Mouse (Mus musculus) spleen, postnatal 14 days (tissue): ENCODE data around the gene Retreg2.
A peak's percentile ranks its signal among the peaks of the same experiment; 100 is the strongest.

ENCODE experiments used
- DNase-seq, 2 experiments: peaks; one replicate each; pipeline ENCODE4 v3.0.0; 2021 to 2022; ENCODE audit warnings: low spot score in 2 of 2

The Retreg2 gene

DNA sequence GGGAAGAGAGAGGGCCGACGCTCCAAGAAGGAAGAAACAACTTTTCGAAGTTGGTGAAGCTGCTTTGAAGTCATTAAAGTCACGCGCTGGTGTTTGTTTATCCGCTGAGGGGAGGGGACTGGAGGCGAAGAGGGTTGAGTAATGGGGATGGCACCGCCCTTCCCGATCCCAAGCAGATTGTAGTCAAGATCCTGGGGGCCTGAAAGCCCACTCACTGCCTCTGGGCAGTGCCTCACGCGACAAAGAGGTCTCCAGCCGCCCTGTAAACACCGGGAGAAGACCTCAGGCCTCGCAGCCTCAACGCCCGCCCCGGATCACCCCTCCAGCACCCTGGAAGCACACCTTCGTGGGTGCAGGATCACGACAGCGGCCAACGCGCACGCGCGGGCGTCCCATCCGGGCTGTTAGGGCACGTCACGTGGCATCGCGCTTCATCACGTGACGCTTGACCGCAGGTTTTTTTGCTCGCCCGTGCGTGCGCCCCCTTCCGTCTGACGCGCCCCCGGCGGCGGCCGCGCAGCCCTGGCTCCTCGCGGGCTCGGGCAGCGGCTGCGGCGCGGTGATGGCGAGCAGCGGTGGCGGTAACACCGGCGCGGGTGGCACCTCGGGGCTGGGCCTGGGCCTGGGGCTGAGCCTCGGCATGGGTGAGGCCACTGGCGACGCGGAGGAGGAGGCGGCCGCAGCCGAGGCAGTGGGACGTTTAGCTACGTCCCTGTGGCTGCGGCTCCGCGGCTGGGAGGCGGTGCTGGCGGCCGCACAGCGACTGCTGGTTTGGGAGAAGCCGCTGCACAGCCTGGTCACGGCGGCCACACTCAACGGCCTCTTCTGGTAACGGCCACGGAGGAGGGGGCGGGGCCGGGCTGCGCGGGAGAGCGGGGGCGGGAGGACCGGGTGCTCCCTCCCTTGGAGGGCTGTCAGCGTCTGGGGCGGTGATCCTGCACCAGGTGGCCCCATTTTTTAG lies at the start of gene Retreg2, which contains the start of gene Cnppd1:
Gene Retreg2 (plus strand): TSS at position 478 of the 961 bp plus-strand sequence.
Gene Cnppd1 (minus strand): TSS at position 411 of the 961 bp plus-strand sequence.
- DNase-seq = peak; percentile 94

DNA sequence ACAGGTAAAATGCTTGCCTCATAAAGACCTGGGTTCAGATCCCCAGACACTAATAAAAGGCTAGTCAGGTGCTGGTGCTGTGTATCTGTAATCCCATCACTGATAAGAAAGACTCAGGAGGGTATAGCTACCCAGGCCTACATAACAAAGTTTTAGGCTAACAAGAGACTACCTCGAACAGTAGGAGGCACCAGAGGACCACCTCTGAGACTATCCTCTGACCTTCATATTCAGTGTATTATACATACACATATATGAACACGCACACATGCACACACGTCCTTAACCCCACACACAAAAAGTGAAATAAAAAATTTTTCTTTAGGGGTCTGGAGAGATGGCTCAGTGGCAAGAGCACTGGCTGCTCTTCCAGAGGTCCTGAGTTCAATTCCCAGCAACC lies 20.4 kb upstream of the Retreg2 start:
- DNase-seq = no peak

DNA sequence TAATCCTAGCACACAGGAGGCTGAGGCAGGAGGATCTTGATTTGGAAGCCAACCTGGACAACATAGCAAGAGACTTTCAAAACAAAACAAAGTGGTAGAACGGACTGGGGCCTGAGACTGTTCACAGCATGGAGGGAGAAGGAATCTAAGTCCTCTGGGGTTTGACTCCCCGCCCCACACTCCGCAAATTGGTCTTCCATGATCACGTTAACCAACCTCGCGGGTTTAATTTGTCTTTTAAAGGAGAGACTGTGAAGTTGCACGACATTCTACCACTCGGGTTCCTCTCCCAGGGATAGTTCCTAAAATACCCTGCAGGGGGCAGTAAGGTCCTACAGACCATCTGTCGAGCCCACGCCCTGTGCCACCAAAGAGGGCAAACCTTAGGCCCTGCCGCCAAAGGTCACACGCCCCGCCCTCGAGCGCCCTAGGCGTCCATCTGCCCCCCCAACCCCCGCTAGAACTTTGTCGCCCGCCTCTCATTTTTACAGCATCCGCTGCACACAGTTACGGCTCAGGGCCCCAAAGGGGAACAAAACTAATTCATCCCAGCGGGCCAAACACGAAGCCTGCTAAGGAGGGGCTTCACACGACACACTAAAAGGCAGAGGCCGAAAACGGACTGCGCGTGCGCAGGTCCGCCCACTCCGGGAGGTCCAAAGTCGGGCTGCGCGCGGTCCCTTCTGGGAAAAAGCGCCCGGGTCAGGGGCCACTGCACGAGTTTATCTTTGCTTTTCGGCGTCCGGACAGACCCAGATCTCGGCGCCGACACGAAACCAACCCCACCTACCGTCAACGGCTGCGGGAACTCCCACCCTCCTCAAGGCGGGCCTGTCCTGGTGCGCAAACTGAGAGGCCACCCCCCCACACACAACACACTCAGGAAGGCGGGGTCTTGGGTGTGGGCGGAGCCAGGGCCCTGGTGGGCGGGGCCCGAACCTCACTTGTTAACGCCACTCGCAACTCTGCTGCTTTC lies 17.9 kb upstream of the Retreg2 start, which contains the start of gene Nhej1:
Gene Nhej1 (minus strand): TSS at position 855 of the 976 bp plus-strand sequence.
- peak; percentile 94 for DNase-seq

GRCm38 (mm10) chr1:75125418-75125817 lies 17.2 kb upstream of the Retreg2 start:
- no peak for DNase-seq

- no peak for DNase-seq
Observed at GRCm38 (mm10) chr1:75128641-75129040, 13.9 kb upstream of the Retreg2 start.

- DNase-seq = no peak
Observed at GRCm38 (mm10) chr1:75133421-75134207, 9.0 kb upstream of the Retreg2 start, which contains the start of gene Slc23a3. Slc23a3 (minus strand) TSS chr1:75133890.

DNA sequence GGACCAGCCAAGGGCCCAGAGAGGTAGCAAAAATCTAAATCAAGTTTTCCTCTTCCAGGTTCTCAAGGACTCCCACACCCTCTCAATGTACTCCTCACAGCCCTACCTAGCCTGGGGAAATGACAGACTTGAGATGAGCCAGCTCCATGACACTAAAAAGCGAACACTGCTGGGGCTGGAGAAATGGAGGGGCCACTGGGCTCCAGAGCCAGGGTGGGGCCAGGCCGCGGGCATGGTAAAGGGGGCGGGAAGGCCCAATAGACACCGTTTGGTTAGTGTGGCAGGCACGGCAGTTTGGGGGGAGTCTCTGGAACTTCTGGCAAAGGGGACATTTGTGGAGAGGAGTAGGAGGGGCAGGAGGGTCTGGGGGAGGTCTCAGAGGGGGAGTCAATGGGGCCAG lies 6.3 kb upstream of the Retreg2 start:
- DNase-seq = no peak

GRCm38 (mm10) chr1:75136730-75137129 lies 5.8 kb upstream of the Retreg2 start:
- DNase-seq = no peak

DNA sequence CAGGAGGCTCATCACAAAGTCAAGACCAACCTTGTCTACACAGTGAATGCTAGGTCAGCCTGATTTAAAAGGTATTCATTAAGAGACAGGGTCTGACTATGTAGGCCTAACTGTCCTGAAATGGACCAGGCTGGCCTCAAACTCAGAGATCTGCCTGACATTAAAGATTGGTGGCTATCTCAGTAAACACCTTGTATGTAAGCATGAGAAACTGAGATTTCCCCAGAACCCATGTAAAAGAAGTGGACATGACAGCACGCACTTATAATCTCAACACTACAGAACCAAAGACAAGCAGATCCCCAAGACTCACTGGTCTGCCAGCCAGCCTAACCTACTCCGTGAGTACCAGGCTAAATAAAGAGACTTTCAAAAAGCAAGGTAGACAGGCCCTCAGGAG lies 4.1 kb upstream of the Retreg2 start:
- DNase-seq = no peak

- DNase-seq = no peak
Observed at GRCm38 (mm10) chr1:75140601-75141190, 1.9 kb upstream of the Retreg2 start.

DNA sequence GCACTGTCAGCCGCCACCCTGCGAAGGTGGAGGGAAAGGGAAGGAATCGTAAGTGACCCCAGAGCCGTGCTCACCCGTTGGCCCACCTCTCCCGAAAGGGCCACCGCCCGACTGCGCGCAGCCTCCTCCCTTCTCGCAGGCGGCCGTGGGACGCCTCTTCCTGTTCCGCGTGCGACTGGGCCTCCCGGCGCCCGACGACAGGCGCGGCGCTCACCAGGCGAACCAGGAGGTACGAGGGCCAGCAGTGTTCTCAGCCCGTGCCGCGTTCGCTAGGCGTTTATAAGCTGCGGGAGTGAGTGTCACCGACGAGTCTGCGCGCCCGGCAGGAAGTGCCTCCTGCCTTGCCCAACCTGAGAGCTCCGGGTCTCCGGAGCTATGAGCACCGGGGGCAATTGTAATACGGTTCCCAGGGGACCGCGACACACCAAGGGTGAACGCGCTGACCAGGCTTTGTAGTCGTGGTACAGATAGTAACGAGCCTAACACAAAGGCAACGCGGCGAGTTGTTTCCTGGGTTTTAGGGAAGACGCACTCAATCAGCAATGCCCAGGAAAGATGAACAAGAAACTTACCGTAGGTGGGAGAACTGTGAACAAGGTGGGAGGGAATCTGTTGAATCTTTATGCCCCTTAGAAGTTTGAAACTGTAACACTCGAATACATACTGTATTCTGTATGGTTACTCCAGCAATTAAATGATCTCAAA lies 940 bp upstream of the Retreg2 start:
- DNase-seq = peak; percentile 67 to 72

DNA sequence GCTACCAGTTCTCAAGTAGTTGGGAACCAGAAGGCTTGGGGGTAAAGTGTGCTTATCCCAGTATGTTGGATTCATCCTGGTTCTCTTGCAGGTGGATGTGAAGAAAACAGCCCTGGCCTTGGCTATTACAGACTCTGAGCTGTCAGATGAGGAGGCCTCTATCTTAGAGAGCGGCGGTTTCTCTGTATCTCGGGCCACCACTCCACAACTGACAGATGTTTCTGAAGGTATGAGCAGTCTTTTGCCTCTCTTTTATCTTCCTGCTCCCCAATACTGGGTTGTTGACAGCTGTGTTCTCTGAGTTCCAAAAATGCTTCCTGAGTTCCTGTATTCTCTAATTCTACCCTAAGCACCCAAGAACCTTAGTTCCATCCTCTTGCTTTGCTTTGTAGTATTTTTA lies 3.0 kb downstream of the Retreg2 start:
- no peak for DNase-seq

- DNase-seq = no peak
Observed at GRCm38 (mm10) chr1:75147411-75148135, 5.0 kb downstream of the Retreg2 start.

DNA sequence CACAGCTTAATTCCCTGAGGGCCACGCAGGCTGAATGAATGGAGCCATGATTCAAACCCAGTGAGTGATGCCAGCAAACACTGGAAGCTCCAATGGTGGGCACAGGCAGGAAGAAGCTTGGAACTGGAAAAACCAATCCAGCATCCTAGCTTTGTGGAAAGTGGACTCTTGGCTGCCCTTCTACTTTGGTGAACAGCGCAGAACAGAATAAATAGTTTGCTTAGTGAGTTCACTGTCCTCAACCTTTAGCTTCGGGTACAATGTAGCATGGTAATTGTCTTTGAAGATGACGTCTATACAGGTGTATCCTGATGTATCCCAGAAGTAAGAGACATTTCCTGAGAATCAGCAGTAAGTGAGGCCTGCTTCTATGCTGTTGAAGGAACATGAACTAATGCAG lies 6.1 kb downstream of the Retreg2 start:
- no peak for DNase-seq

DNA sequence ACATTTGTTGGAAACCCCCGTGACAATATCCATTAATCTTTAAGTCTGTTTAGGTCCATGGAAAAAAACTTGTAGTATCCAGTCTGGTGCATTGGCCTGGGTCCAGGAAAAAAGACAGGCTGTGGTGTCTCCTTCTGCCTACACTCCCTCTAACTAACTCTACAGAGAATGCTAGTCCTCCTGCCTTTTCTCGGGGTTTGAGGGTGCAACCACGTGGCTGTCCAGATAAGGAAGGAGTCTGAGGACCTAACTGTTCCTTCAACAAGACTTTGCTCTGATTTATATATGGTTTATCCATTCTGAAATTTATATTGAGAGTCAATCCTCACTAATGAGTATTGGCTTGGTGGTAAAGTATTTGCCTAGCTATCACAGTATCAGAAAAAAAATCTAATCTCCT lies 13.3 kb downstream of the Retreg2 start:
- DNase-seq = no peak

GRCm38 (mm10) chr1:75158990-75159389 lies 16.4 kb downstream of the Retreg2 start:
- DNase-seq = no peak

DNA sequence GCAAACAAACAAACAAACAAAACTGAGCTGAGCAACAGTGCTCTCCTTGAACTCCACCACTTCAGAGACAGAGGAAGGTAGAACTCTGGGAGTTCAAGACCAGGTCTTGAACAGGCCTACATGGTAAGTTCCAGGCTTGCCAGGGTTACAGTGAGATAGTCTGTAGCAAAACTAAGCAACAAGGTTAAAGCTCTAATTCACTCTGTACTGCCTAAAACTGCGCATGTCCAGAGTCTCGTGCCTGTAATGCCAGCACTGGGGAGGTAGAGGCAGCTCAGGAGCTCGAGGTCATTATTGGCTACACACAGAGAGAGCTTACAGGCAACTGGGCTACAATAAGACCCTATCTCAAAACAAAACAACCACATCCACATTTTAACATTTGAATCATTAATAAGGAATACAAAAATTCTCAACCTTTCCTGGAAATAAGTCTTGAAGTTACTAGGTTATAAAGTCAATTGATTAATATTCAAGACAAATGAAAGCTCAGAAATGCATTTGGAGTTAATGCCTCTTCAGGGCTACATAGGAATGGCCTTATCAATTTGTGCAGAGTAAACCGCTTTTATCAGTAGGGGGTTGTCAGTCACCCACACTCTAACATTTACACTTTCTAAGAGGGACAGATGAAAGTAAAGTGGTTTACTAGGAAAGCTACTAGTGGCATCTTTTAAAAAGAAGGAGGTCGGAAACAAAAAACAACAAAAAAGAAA lies 17.1 kb downstream of the Retreg2 start:
- no peak for DNase-seq

- no peak for DNase-seq
Observed at GRCm38 (mm10) chr1:75160256-75160617, 17.7 kb downstream of the Retreg2 start.

- no peak for DNase-seq
Observed at GRCm38 (mm10) chr1:75168093-75168471, 25.5 kb downstream of the Retreg2 start.
